Mouse (Mus musculus) G1E (cell line): ENCODE measurements around the gene Smndc1.

Experiments used
- CTCF ChIP-seq: IDR thresholded peaks from 2 replicates; pipeline ENCODE4 v1.5.1; 2012; ENCODE audit warnings: low read depth, low read length, inconsistent platforms, mixed read lengths
- GATA1 ChIP-seq: IDR thresholded peaks from 2 replicates; pipeline ENCODE4 v1.6.1; 2012; ENCODE audit warnings: borderline replicate concordance, low read length, inconsistent platforms, mixed read lengths
- GATA2 ChIP-seq: IDR thresholded peaks from 2 replicates; pipeline ENCODE4 v1.6.1; 2012; ENCODE audit warnings: low read depth, low read length, inconsistent platforms, borderline replicate concordance
- POLR2AphosphoS5 ChIP-seq: IDR thresholded peaks from 2 replicates; pipeline ENCODE4 v1.6.1; 2012; ENCODE audit warnings: low read depth, low read length, inconsistent platforms; ENCODE audit not compliant: insufficient replicate concordance
- TAL1 ChIP-seq: conservative IDR thresholded peaks from 2 replicates; pipeline ENCODE4 v1.6.1; 2012; ENCODE audit warnings: low read depth, low read length, inconsistent platforms, mixed read lengths

DNA sequence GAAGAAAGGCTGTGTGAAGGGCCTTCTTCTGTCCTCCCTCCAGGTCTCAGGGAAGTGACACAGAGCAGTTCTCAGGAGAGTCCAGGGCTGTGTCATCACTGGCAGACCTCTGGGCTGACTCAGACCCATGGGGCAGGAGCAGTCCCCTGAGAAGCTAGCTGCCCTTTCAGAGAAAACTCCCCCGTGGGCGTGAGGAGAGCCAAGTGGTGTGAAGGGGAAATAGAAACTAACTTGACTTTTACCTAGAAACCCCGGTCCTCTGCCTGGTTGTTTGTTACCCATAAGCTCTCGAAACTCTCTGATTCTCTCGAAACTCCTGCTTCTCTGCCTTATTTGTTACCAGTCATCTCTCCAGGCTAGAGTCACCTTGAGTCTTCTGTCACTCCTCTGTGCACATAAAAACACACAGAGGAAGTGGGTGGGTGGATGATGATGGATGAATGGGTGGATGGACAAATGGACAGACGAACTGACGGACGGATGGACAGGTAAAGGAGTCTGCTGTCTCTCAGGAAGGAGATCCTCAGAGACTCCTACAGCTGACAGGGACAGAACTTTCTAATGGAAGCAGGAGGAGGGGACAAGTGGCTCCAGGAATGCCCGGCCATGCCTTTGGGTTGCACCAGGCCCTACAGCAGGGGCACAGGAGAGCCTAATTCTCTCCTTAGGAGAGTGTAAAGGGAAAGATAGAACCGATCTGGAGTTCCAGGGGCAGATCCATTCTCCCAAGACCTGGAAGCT is 43.7 kb upstream of the Smndc1 start:
- TF ChIP-seq CTCF = no peak
- TF ChIP-seq TAL1 = no peak
- no peak for TF ChIP-seq GATA1
- no peak for TF ChIP-seq POLR2AphosphoS5
- TF ChIP-seq GATA2 = no peak
